Comparison of ENCODE assay signal across 32 mouse cellular contexts in genomic region chr7:122203936-122204335, GRCm38 (mm10). TPM values are rescaled to one million over a fixed set of nuclear protein-coding genes. Genes with fewer than 3 reads are reported as not detected.
DNase-seq lines count a peak whose midpoint lies in the region; ATAC-seq lines count a peak whose summit lies in the region.
"Had no signal": no experiment of that assay in that cellular context is flagged by ENCODE, and none has a peak within 500 bp of the region (broad histone marks: within the 10 kb centered on the region; RNA-seq: fewer than 3 reads in every experiment).

No protein-coding gene starts in this region.

- no peaks in the 10 kb centered on the region for H3K36me3 ChIP-seq in heart, embryonic 11.5 days (ENCODE audit: control insufficient read depth, insufficient read depth, low read length)
- H3K36me3 ChIP-seq in heart, embryonic 16.5 days (ENCODE audit: control insufficient read depth, insufficient read depth), result no peaks in the 10 kb centered on the region
- no peaks in the 10 kb centered on the region for H3K36me3 ChIP-seq in intestine, embryonic 14.5 days (ENCODE audit: control insufficient read depth, insufficient read depth, low read length)
- no peaks in the 10 kb centered on the region for H3K36me3 ChIP-seq in stomach, embryonic 15.5 days
- H3K36me3 ChIP-seq: embryonic facial prominence, embryonic 10.5 days; embryonic facial prominence, embryonic 15.5 days; forebrain, embryonic 12.5 days; G1E; hindbrain, embryonic 10.5 days; hindbrain, embryonic 15.5 days; kidney, embryonic 15.5 days; liver, embryonic 12.5 days; lung, embryonic 15.5 days; midbrain, embryonic 12.5 days; neural tube, embryonic 12.5 days had no signal

- WGBS in heart, embryonic 11.5 days (ENCODE audit: insufficient replicate concordance), result 39% methylated on average over 2 of the region's 2 CpGs
- WGBS in heart, embryonic 16.5 days, result 39% methylated on average over 2 of the region's 2 CpGs
- 25% methylated on average over 2 of the region's 2 CpGs for WGBS in intestine, embryonic 14.5 days
- WGBS in stomach, embryonic 15.5 days, result 42% methylated on average over 2 of the region's 2 CpGs

- no peak for ATAC-seq in heart, embryonic 11.5 days (replicated peaks; ENCODE audit: insufficient number of reproducible peaks, low FRiP score, low TSS enrichment)
- no peak; the same call in 1 of the 2 replicates for ATAC-seq in heart, embryonic 16.5 days (replicated peaks; ENCODE audit: extremely low read depth, insufficient read depth, low FRiP score)
- ATAC-seq in intestine, embryonic 14.5 days (replicated peaks; ENCODE audit: low FRiP score, low TSS enrichment, low read depth), result 0 out of 2 replicates have a peak, but pooled peaks have one; percentile 62
- peak; percentile 79 for ATAC-seq in stomach, embryonic 15.5 days (ENCODE audit: insufficient read depth, low FRiP score, low read depth)
- no peak for ATAC-seq in inflammation-experienced regulatory T-cells, adult 6 months
- ATAC-seq: liver, embryonic 12.5 days had no signal

- no peaks in the 10 kb centered on the region for H3K9me3 ChIP-seq in heart, embryonic 11.5 days (replicated peaks; ENCODE audit: control insufficient read depth, low read length)
- no peaks in the 10 kb centered on the region for H3K9me3 ChIP-seq in heart, embryonic 16.5 days (replicated peaks; ENCODE audit: control insufficient read depth, low read length)
- H3K9me3 ChIP-seq in intestine, embryonic 14.5 days (ENCODE audit: control insufficient read depth, low read length), result no peaks in the 10 kb centered on the region
- no peaks in the 10 kb centered on the region for H3K9me3 ChIP-seq in stomach, embryonic 15.5 days
- H3K9me3 ChIP-seq: embryonic facial prominence, embryonic 10.5 days; embryonic facial prominence, embryonic 15.5 days; forebrain, embryonic 12.5 days; G1E; hindbrain, embryonic 10.5 days; hindbrain, embryonic 15.5 days; kidney, embryonic 15.5 days; liver, embryonic 12.5 days; lung, embryonic 15.5 days; megakaryocyte, embryonic 14.5 days; midbrain, embryonic 12.5 days; neural tube, embryonic 12.5 days had no signal

- H3K27ac ChIP-seq in heart, embryonic 11.5 days (ENCODE audit: low read depth, low read length), result peak overlapping the region; percentile 11; the same call in 1 of the 2 replicates
- H3K27ac ChIP-seq in heart, embryonic 16.5 days (ENCODE audit: low read length), result peak overlapping the region; percentile 9; the same call in 1 of the 2 replicates
- H3K27ac ChIP-seq in intestine, embryonic 14.5 days (ENCODE audit: low read depth), result no peak overlapping the region
- no peak overlapping the region for H3K27ac ChIP-seq in stomach, embryonic 15.5 days
- H3K27ac ChIP-seq: embryonic facial prominence, embryonic 10.5 days; embryonic facial prominence, embryonic 15.5 days; forebrain, embryonic 12.5 days; hindbrain, embryonic 10.5 days; hindbrain, embryonic 15.5 days; kidney, embryonic 15.5 days; liver, embryonic 12.5 days; lung, embryonic 15.5 days; midbrain, embryonic 12.5 days; neural tube, embryonic 12.5 days had no signal

- no peak overlapping the region for H3K4me2 ChIP-seq in heart, embryonic 11.5 days
- no peak overlapping the region for H3K4me2 ChIP-seq in heart, embryonic 16.5 days (ENCODE audit: low read depth, low read length)
- no peak overlapping the region for H3K4me2 ChIP-seq in intestine, embryonic 14.5 days (ENCODE audit: low read length)
- H3K4me2 ChIP-seq in stomach, embryonic 15.5 days, result no peak overlapping the region
- H3K4me2 ChIP-seq: embryonic facial prominence, embryonic 15.5 days; forebrain, embryonic 12.5 days; hindbrain, embryonic 15.5 days; kidney, embryonic 15.5 days; liver, embryonic 12.5 days; lung, embryonic 15.5 days; midbrain, embryonic 12.5 days; neural tube, embryonic 12.5 days had no signal

- H3K4me3 ChIP-seq in heart, embryonic 11.5 days (ENCODE audit: low read depth, low read length), result no peak overlapping the region
- H3K4me3 ChIP-seq in heart, embryonic 16.5 days (ENCODE audit: low read length), result no peak overlapping the region
- H3K4me3 ChIP-seq in intestine, embryonic 14.5 days (ENCODE audit: low read depth, low read length), result no peak overlapping the region
- no peak overlapping the region for H3K4me3 ChIP-seq in stomach, embryonic 15.5 days (replicated peaks)
- H3K4me3 ChIP-seq: embryonic facial prominence, embryonic 10.5 days; embryonic facial prominence, embryonic 15.5 days; forebrain, embryonic 12.5 days; hindbrain, embryonic 10.5 days; hindbrain, embryonic 15.5 days; kidney, embryonic 15.5 days; liver, embryonic 12.5 days; lung, embryonic 15.5 days; megakaryocyte, embryonic 14.5 days; midbrain, embryonic 12.5 days; myocyte; neural tube, embryonic 12.5 days had no signal

- no peak for DNase-seq in heart, adult 9 months (ENCODE audit: low spot score in 2 of 2)
- no peak for DNase-seq in heart, adult 11 months
- no peak for DNase-seq in intestine, embryonic 14.5 days (ENCODE audit: low spot score)
- DNase-seq: adrenal gland, adult 8-10 months; cerebellum, adult 2 months; cerebellum, postnatal 14 days; gastrocnemius, postnatal 25 days; kidney, adult 18-20 months; kidney, postnatal 25 days; left cerebral cortex, postnatal 4 days; lung, postnatal 4 days; right cerebral cortex, adult 18-20 months; spleen, adult 18-20 months; thymus, postnatal 4 days had no signal

- H3K4me1 ChIP-seq in heart, embryonic 11.5 days (ENCODE audit: control insufficient read depth, insufficient read depth, low read length), result no peaks in the 10 kb centered on the region
- H3K4me1 ChIP-seq in heart, embryonic 16.5 days (ENCODE audit: control insufficient read depth, insufficient read depth, low read length), result no peaks in the 10 kb centered on the region
- no peaks in the 10 kb centered on the region for H3K4me1 ChIP-seq in intestine, embryonic 14.5 days (replicated peaks; ENCODE audit: control insufficient read depth, insufficient read depth, low read length)
- no peaks in the 10 kb centered on the region for H3K4me1 ChIP-seq in stomach, embryonic 15.5 days
- H3K4me1 ChIP-seq: embryonic facial prominence, embryonic 10.5 days; embryonic facial prominence, embryonic 15.5 days; forebrain, embryonic 12.5 days; hindbrain, embryonic 10.5 days; hindbrain, embryonic 15.5 days; kidney, embryonic 15.5 days; lung, embryonic 15.5 days; megakaryocyte, embryonic 14.5 days; midbrain, embryonic 12.5 days; neural tube, embryonic 12.5 days had no signal

- no peak overlapping the region for H3K9ac ChIP-seq in heart, embryonic 11.5 days (ENCODE audit: low read depth, low read length)
- no peak overlapping the region for H3K9ac ChIP-seq in heart, embryonic 16.5 days (ENCODE audit: low read length)
- H3K9ac ChIP-seq in intestine, embryonic 14.5 days (ENCODE audit: low read length), result no peak overlapping the region
- no peak overlapping the region for H3K9ac ChIP-seq in stomach, embryonic 15.5 days
- H3K9ac ChIP-seq: embryonic facial prominence, embryonic 15.5 days; forebrain, embryonic 12.5 days; hindbrain, embryonic 15.5 days; kidney, embryonic 15.5 days; lung, embryonic 15.5 days; midbrain, embryonic 12.5 days; neural tube, embryonic 12.5 days had no signal

- no peaks in the 10 kb centered on the region for H3K27me3 ChIP-seq in heart, embryonic 11.5 days (ENCODE audit: control insufficient read depth, insufficient read depth, low read length)
- H3K27me3 ChIP-seq in heart, embryonic 16.5 days (ENCODE audit: control insufficient read depth, insufficient read depth, low read length), result no peaks in the 10 kb centered on the region
- H3K27me3 ChIP-seq in intestine, embryonic 14.5 days (replicated peaks; ENCODE audit: control insufficient read depth, insufficient read depth, low read length), result no peaks in the 10 kb centered on the region; the same call in 1 of the 2 replicates
- H3K27me3 ChIP-seq in stomach, embryonic 15.5 days (replicated peaks), result no peaks in the 10 kb centered on the region
- H3K27me3 ChIP-seq: embryonic facial prominence, embryonic 15.5 days; forebrain, embryonic 12.5 days; hindbrain, embryonic 15.5 days; liver, embryonic 12.5 days; lung, embryonic 15.5 days; midbrain, embryonic 12.5 days; neural tube, embryonic 12.5 days had no signal

RNA-seq across cellular contexts. Expression of gene Chp2, which starts 15.4 kb away (rescaled TPM):
- polyA plus RNA-seq in heart, embryonic 11.5 days (2014; fragmentation: Nextera tagmentation; extraction: Ambion mirVana), result 0.35 TPM in 1 of 2 replicates, not detected in the other
- polyA plus RNA-seq in heart, embryonic 16.5 days (2015; fragmentation: Nextera tagmentation; extraction: Ambion mirVana), result 0.32 and 0.66 TPM in 2 replicates
- 0.41 and 0.52 TPM in 2 replicates for polyA plus RNA-seq in intestine, embryonic 14.5 days (2014; fragmentation: Nextera tagmentation; extraction: Ambion mirVana)
- 1.8 and 2.2 TPM in 2 replicates for polyA plus RNA-seq in stomach, embryonic 15.5 days (2015; fragmentation: Nextera tagmentation; extraction: Ambion mirVana)
- not detected for polyA plus RNA-seq in inflammation-experienced regulatory T-cells, adult 6 months (2017; shearing (Covaris generic))
- polyA plus RNA-seq: embryonic facial prominence, embryonic 10.5 days; G1E; myocyte had no signal

RNA-seq across cellular contexts. Expression of gene Ern2, which starts 17.9 kb away (rescaled TPM):
- polyA plus RNA-seq in heart, embryonic 11.5 days (2014; fragmentation: Nextera tagmentation; extraction: Ambion mirVana), result not detected in 2 replicates
- polyA plus RNA-seq in heart, embryonic 16.5 days (2015; fragmentation: Nextera tagmentation; extraction: Ambion mirVana), result 0.22 and 0.30 TPM in 2 replicates
- 1.1 and 1.7 TPM in 2 replicates for polyA plus RNA-seq in intestine, embryonic 14.5 days (2014; fragmentation: Nextera tagmentation; extraction: Ambion mirVana)
- polyA plus RNA-seq in stomach, embryonic 15.5 days (2015; fragmentation: Nextera tagmentation; extraction: Ambion mirVana), result 14.5 and 18.0 TPM in 2 replicates
- not detected for polyA plus RNA-seq in inflammation-experienced regulatory T-cells, adult 6 months (2017; shearing (Covaris generic))
- polyA plus RNA-seq: embryonic facial prominence, embryonic 15.5 days; G1E; kidney, embryonic 15.5 days; limb, embryonic 14.5 days; myocyte had no signal

RNA-seq across cellular contexts. Expression of gene Plk1, which starts 44.7 kb away (rescaled TPM):
- polyA plus RNA-seq in heart, embryonic 11.5 days (2014; fragmentation: Nextera tagmentation; extraction: Ambion mirVana), result 81.2 and 86.3 TPM in 2 replicates
- 91.0 and 96.3 TPM in 2 replicates for polyA plus RNA-seq in heart, embryonic 16.5 days (2015; fragmentation: Nextera tagmentation; extraction: Ambion mirVana)
- polyA plus RNA-seq in intestine, embryonic 14.5 days (2014; fragmentation: Nextera tagmentation; extraction: Ambion mirVana), result 108 TPM in 2 replicates
- 106 and 121 TPM in 2 replicates for polyA plus RNA-seq in stomach, embryonic 15.5 days (2015; fragmentation: Nextera tagmentation; extraction: Ambion mirVana)
- polyA plus RNA-seq in inflammation-experienced regulatory T-cells, adult 6 months (2017; shearing (Covaris generic)), result 10 to 100 TPM in 1 of 3 experiments, 1 to 10 TPM in 2; 3.8 to 52.8 (median 5.5) TPM

Comparison
In these comparisons a context has a peak if more than half of its experiments do, and no peak if none do; other contexts are left out.
1. ATAC-seq: peak in intestine, embryonic 14.5 days (single experiment) and stomach, embryonic 15.5 days (single experiment); none in heart, embryonic 11.5 days (single experiment), heart, embryonic 16.5 days (single experiment) and inflammation-experienced regulatory T-cells, adult 6 months (single experiment).
2. H3K27ac ChIP-seq: peak in heart, embryonic 11.5 days (single experiment) and heart, embryonic 16.5 days (single experiment); none in intestine, embryonic 14.5 days (single experiment) and stomach, embryonic 15.5 days (single experiment).